ENCODE assay signal across 8 mouse cellular contexts in the genomic region with DNA sequence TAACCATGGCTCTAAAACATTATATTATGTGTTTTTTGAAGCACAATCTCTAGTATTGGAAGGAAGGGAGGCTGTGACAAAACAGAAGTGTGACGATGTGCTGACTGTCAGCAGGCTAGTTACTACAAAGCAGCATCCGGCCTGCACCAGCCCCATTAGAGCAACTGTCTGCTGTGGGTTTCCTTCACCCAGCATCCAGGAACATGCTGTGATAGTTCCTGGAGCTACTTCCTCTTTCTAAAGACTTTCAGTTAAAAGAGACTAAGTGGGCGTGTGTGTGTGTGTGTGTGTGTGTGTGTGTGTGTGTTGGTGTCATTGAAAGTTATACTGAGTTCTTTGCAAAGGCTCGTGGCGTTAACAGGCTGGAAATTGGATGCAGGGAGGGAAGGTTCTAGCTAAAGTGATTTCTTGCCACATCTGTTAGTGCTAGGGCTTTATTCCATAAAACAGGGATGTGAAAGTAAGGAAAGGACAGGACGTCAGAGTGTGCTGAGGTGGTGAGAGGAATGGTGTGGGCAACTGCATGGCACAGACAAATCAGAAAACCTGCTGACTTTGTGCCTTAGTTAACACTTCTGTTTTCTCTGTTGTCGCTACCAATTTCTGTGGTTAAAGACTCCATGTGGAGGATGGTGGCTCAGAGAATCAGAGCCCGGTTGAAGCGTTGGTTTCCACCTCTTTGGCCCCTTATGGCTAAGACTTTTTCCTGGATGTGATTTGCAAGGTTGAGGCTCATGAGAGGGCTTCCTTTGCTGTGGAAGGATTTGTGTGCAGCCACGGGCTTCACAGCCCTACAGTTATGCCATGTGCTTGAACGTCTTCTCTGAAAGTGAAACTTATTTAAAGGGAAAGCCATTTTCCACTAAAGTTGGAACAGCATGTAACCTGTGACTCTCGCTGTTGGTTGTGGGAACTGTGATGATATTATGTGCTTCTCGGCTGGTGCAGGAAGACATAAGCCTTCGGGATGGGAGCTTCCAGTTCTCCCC.
DNase-seq lines count a peak whose midpoint lies in the region; ATAC-seq and TF ChIP-seq lines count a peak whose summit lies in the region.

No protein-coding gene starts in this region.

- no peaks in the 10 kb centered on the region for H3K9me3 ChIP-seq in lung, postnatal 0 days (ENCODE audit: low read length)
- H3K9me3 ChIP-seq in forebrain, embryonic 15.5 days = no peaks in the 10 kb centered on the region
- H3K9me3 ChIP-seq in forebrain, embryonic 12.5 days = no peaks in the 10 kb centered on the region

- no peak overlapping the region for H3K4me2 ChIP-seq in lung, postnatal 0 days (replicated peaks; ENCODE audit: low read depth, low read length)
- no peak overlapping the region for H3K4me2 ChIP-seq in forebrain, embryonic 15.5 days (replicated peaks)
- H3K4me2 ChIP-seq in forebrain, embryonic 12.5 days = no peak overlapping the region

- H3K36me3 ChIP-seq in lung, postnatal 0 days (ENCODE audit: insufficient read depth, low read length) = no peaks in the 10 kb centered on the region
- no peaks in the 10 kb centered on the region for H3K36me3 ChIP-seq in forebrain, embryonic 15.5 days
- no peaks in the 10 kb centered on the region for H3K36me3 ChIP-seq in forebrain, embryonic 12.5 days (replicated peaks)

- in situ Hi-C loops in Patski (cut with MboI; ENCODE audit: low pct_unique_long_range_greater_than_20kb) = loop anchor here (10.0 kb wide), 1 partner anchor 297 kb away; no protein-coding TSS in a partner anchor

- WGBS in lung, postnatal 0 days = 68% methylated on average over 14 of the region's 14 CpGs
- whole genome bisulfite sequencing in forebrain, embryonic 15.5 days = 81% methylated on average over 14 of the region's 14 CpGs
- WGBS in forebrain, embryonic 12.5 days = 86% methylated on average over 14 of the region's 14 CpGs

- H3K4me3 ChIP-seq in lung, postnatal 0 days (ENCODE audit: low read depth, low read length) = no peak overlapping the region
- H3K4me3 ChIP-seq in forebrain, embryonic 15.5 days = no peak overlapping the region
- H3K4me3 ChIP-seq in forebrain, embryonic 12.5 days (replicated peaks) = no peak overlapping the region

- no peaks in the 10 kb centered on the region for H3K27me3 ChIP-seq in Patski
- no peaks in the 10 kb centered on the region for H3K27me3 ChIP-seq in lung, postnatal 0 days (replicated peaks; ENCODE audit: insufficient read depth, low read length)
- H3K27me3 ChIP-seq in forebrain, embryonic 15.5 days = no peaks in the 10 kb centered on the region
- H3K27me3 ChIP-seq in forebrain, embryonic 12.5 days = no peaks in the 10 kb centered on the region

- ATAC-seq in Patski = peak; percentile 9
- ATAC-seq in lung, postnatal 0 days = peak; percentile 78
- ATAC-seq in forebrain, embryonic 15.5 days (replicated peaks) = no peak
- ATAC-seq in forebrain, embryonic 12.5 days (ENCODE audit: low FRiP score) = no peak

- no peaks in the 10 kb centered on the region for H3K4me1 ChIP-seq in lung, postnatal 0 days (ENCODE audit: insufficient read depth, low read depth, low read length)
- H3K4me1 ChIP-seq in forebrain, embryonic 15.5 days = no peaks in the 10 kb centered on the region
- no peaks in the 10 kb centered on the region; the same call in 1 of the 2 replicates for H3K4me1 ChIP-seq in forebrain, embryonic 12.5 days

- CTCF ChIA-PET in Patski (lab: Charles Lee) = interaction anchor here (1.4 kb wide), 1 partner anchor 321 kb away, joined by 4 read pairs; no protein-coding TSS in a partner anchor

- TF ChIP-seq EP300 in lung, postnatal 0 days (IDR thresholded peaks at IDR 0.05) = 0 out of 2 replicates have a peak, but pooled peaks have one; percentile 12

- H3K9ac ChIP-seq in lung, postnatal 0 days (replicated peaks; ENCODE audit: low read depth) = no peak overlapping the region
- H3K9ac ChIP-seq in forebrain, embryonic 15.5 days (replicated peaks) = no peak overlapping the region
- no peak overlapping the region for H3K9ac ChIP-seq in forebrain, embryonic 12.5 days

- POLR2A ChIA-PET in Patski (lab: Charles Lee) = no interaction called here

- TF ChIP-seq CTCF in Patski (IDR thresholded peaks at IDR 0.05) = no peak
- TF ChIP-seq CTCF in lung, postnatal 0 days (IDR thresholded peaks at IDR 0.05) = no peak

- peak; percentile 86 for DNase-seq in CD4-positive helper T cell, adult 2 months (ENCODE audit: low read depth, low spot score)
- DNase-seq in Patski (ENCODE audit: low read depth, low spot score) = no peak
- peak; percentile 33 for DNase-seq in kidney, adult 9 months
- DNase-seq in lung, postnatal 0 days (ENCODE audit: low spot score) = peak; percentile 68
- peak; percentile 39 to 67 for DNase-seq in spleen, postnatal 4 days (ENCODE audit: low spot score in 2 of 2)
- no peak for DNase-seq in embryo, embryonic 9.5 days (ENCODE audit: extremely low spot score)

- peak overlapping the region; percentile 7; the same call in 1 of the 2 replicates for H3K27ac ChIP-seq in lung, postnatal 0 days (ENCODE audit: low read length)
- H3K27ac ChIP-seq in forebrain, embryonic 15.5 days (replicated peaks) = no peak overlapping the region
- H3K27ac ChIP-seq in forebrain, embryonic 12.5 days = no peak overlapping the region

Comparison
In these comparisons a context has a peak if more than half of its experiments do, and no peak if none do; other contexts are left out.
1. DNase-seq: peak in CD4-positive helper T cell, adult 2 months (single experiment), kidney, adult 9 months (single experiment), lung, postnatal 0 days (single experiment) and spleen, postnatal 4 days (2 of 2); none in Patski (single experiment) and embryo, embryonic 9.5 days (single experiment).
2. ATAC-seq: peak in Patski (single experiment) and lung, postnatal 0 days (single experiment); none in forebrain, embryonic 15.5 days (single experiment) and forebrain, embryonic 12.5 days (single experiment).